Mouse (Mus musculus) bone marrow, adult 2 months (tissue): Measurements from ENCODE around the gene Hoxc9. TPM values are rescaled to one million over a fixed set of nuclear protein-coding genes. Genes with fewer than 3 reads are reported as not detected.
A peak's percentile ranks its signal among the peaks of the same experiment; 100 is the strongest.

ENCODE experiments used
- H3K27ac ChIP-seq: fragments of 200-500 bp; 2 replicates; pipeline ENCODE4 v1.5.1; 2012; ENCODE audit warnings: low read depth, mild to moderate bottlenecking, control low read depth, inconsistent platforms, low read length; ENCODE audit not compliant: control insufficient read depth, poor library complexity, insufficient read depth
- H3K4me1 ChIP-seq: fragments of 200-500 bp; 2 replicates; pipeline ENCODE4 v1.6.1; 2011; ENCODE audit warnings: low read length; ENCODE audit not compliant: control insufficient read depth, insufficient read depth
- H3K4me3 ChIP-seq: fragments of 200-500 bp; replicated peaks from 2 replicates; pipeline ENCODE3; 2011; ENCODE audit warnings: mild to moderate bottlenecking, low read depth, low read length, control low read depth; ENCODE audit not compliant: control insufficient read depth
- CTCF ChIP-seq: fragments of 200-500 bp; IDR thresholded peaks from 2 replicates; pipeline ENCODE4 v1.5.1; 2011; ENCODE audit warnings: low read length, control low read depth; ENCODE audit not compliant: control insufficient read depth, insufficient read depth
- POLR2A ChIP-seq: fragments of 200-500 bp; IDR thresholded peaks from 2 replicates; pipeline ENCODE4 v1.6.1; 2011; ENCODE audit warnings: low read depth, mild to moderate bottlenecking, control low read depth, low read length, borderline replicate concordance; ENCODE audit not compliant: control insufficient read depth
- WGBS: fragments of 180-500 bp; shearing (Covaris S2); methylation state at CpG from one replicate; pipeline ENCODE4 v1.1.7; 2018; 5-methylcytosine and 5-hydroxymethylcytosine counted together
- polyA plus RNA-seq: library from polyadenylated mRNA; stranded (reverse); fragments of >200 nt; gene quantifications from 2 replicates; pipeline ENCODE4 v1.2.4, GENCODE M21; 2011; ENCODE audit warnings: low replicate concordance; ENCODE audit not compliant: missing spikeins, insufficient read depth, insufficient read length

Hoxc9 gene
- polyA plus RNA-seq, 1 experiment = not detected

DNA sequence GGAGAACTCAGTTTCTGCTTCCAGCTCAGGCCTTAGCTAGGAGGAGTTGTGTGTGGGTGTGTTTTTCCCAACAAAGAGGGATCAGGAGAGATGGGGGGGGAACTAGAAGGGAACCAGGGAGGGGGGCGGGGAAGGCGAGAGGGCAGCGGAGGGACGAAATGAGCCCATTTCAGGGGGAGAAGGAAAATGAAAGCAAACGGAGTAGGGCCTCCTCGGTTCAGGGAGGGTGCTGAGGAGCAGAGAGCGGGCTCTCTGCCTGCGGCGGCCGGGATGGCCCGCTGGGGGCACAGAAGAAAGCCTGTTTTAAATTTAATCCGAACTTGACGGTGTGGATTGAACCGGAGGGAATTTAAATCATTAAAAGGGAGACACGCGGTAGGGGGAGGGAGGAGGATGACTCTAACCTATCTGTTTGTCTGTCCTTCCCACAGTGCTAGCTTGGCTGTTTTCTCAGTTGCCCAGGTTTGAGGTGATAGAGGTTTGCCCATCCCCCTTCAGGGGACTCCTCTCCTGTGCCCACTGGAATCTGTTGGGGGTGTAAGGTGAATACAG lies 1.3 kb downstream of the Hoxc9 start:
- no peaks in the 10 kb centered on the region for H3K4me1 ChIP-seq
- no peak overlapping the region for H3K27ac ChIP-seq
- no peak for TF ChIP-seq POLR2A
- no peak for TF ChIP-seq CTCF
- WGBS = 12% methylated on average over 16 of the region's 16 CpGs
- no peak overlapping the region for H3K4me3 ChIP-seq

DNA sequence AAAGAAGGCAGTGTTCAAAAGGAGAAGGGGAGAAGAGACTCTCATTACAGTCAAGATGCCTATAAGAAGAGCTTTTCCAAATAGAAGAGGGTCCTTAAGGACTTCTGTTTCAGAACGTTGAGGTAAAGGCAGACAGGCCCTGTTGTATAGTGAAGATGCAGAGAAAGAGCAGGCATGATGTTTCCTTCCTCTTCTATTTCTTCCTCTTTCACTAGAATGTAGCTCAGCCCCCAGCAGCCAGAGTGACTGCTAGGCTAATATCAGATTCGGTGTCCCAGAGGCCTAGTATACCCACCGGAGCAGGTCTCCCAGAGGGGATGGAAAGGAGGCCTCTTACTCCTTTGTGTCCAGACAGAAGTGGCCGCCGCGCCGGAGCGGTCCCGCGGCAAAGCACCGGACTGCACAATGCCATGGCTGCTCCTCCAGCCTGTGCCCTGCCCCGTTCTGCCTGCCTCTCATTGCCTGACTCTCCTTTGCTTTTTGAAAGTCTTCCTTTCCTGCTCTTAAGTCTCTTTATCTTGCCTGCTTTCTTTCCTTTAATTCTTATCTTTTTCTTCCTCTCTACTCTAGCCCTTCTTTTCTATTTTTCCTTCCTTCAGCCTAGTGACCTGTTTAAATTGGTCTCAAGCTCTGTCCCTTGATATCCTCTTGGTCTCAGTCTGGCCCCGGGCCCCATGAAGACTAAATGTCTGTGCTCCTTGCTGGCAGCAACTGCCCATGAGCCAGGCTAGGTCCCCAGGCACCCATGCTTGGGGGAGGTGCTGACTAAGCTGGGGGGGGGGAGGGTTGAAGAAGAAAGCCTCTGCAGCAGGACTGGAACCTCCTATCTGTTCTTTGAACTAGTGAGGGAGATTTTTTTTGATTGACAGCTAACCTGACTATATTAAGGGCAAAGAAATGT lies 2.6 kb downstream of the Hoxc9 start:
- WGBS = 5% methylated on average over 13 of the region's 13 CpGs
- Histone ChIP-seq H3K4me3 (no peak overlapping the region), H3K4me1 (no peaks in the 10 kb centered on the region), H3K27ac (no peak overlapping the region)
- TF ChIP-seq POLR2A (no peak), CTCF (no peak)

DNA sequence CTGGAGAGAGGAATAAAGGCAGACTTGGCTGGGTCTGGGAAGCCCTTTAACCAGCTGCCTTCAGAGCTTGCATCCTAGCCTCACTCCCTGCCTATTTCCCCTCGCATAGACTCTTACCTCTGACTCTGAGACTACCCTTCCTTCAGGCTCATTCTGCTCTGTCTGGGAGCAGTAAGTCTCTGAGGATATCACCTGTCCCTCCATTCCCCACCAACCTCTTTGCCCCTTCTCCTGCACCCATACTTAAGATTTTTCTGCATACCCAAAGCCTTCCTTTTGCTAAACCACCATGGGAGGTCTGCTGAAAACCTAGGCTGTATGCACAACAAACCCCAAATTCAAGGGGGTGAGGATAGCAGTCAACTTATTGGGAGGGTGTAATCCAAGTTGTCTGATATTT lies 3.7 kb downstream of the Hoxc9 start:
- TF ChIP-seq POLR2A = no peak
- no peak for TF ChIP-seq CTCF
- H3K27ac ChIP-seq = no peak overlapping the region
- H3K4me3 ChIP-seq = no peak overlapping the region
- WGBS = 11% methylated on average over 1 of the region's 1 CpGs
- no peaks in the 10 kb centered on the region for H3K4me1 ChIP-seq

- H3K27ac ChIP-seq = no peak overlapping the region
- 14% methylated on average over 11 of the region's 11 CpGs for WGBS
- H3K4me3 ChIP-seq = no peak overlapping the region
- H3K4me1 ChIP-seq = no peaks in the 10 kb centered on the region
- no peak for TF ChIP-seq CTCF
- no peak for TF ChIP-seq POLR2A
Observed at GRCm38 (mm10) chr15:102980352-102980751, 4.1 kb downstream of the Hoxc9 start.

GRCm38 (mm10) chr15:102980912-102981311 lies 4.7 kb downstream of the Hoxc9 start:
- Histone ChIP-seq H3K4me3 (no peak overlapping the region), H3K4me1 (no peaks in the 10 kb centered on the region), H3K27ac (no peak overlapping the region)
- WGBS = 5% methylated on average over 14 of the region's 14 CpGs
- TF ChIP-seq CTCF (no peak), POLR2A (no peak)

GRCm38 (mm10) chr15:102981379-102982288 lies 5.4 kb downstream of the Hoxc9 start:
- 3% methylated on average over 88 of the region's 88 CpGs for WGBS
- H3K4me1 ChIP-seq = no peaks in the 10 kb centered on the region
- TF ChIP-seq POLR2A = peak; percentile 9; the same call in 1 of the 2 replicates
- TF ChIP-seq CTCF = no peak
- no peak overlapping the region for H3K4me3 ChIP-seq
- no peak overlapping the region for H3K27ac ChIP-seq

DNA sequence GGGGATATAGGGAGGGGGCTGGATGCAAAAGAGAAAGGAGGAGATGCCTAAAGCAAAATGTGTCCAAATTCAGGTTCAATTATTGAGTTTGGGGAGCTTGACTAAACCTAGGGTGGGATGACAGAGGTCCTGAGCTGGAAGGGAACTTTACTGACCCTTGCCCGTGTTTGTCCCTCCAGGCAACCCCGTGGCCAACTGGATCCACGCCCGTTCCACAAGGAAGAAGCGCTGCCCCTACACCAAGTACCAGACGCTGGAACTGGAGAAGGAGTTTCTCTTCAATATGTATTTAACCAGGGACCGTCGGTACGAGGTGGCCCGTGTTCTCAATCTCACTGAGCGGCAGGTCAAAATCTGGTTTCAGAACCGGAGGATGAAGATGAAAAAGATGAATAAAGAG lies 7.5 kb downstream of the Hoxc9 start:
- WGBS = 15% methylated on average over 12 of the region's 12 CpGs

DNA sequence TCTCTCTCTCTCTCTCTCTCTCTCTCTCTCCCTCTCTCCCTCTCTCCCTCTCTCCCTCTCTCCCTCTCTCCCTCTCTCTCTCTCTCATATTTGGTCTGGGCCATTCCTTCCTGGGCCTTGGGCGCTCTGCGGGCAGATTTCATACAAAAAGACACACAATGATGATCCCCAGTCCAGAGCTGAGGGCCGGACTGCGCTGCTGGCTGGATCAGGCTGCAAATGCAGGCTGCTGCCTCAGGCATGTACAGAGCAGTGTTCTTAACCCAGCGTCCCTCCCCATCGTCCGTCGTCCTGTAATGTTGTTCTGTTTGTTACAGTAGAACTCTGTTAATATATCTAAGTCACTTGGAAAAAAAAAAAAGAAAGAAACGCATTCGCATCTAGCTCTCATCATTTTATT lies 8.3 kb downstream of the Hoxc9 start:
- H3K27ac ChIP-seq = no peak overlapping the region
- no peaks in the 10 kb centered on the region for H3K4me1 ChIP-seq
- TF ChIP-seq POLR2A (no peak), CTCF (no peak)
- WGBS = 30% methylated on average over 10 of the region's 10 CpGs
- no peak overlapping the region for H3K4me3 ChIP-seq

More for the DNA sequence above, 7.5 kb downstream of the Hoxc9 start:
- H3K27ac ChIP-seq = no peak overlapping the region
- TF ChIP-seq CTCF (no peak), POLR2A (no peak)
- H3K4me1 ChIP-seq = no peaks in the 10 kb centered on the region
- no peak overlapping the region for H3K4me3 ChIP-seq
